Mouse (Mus musculus): ENCODE measurements at regions not wholly inside any gene's neighbourhood (a gene's known extent, or its start where the extent isn't known, plus 50 kb on each side); places are given as distances from the start of the nearest gene placed in this dataset.

- DNase-seq (ENCODE audit: inconsistent ontology term) = no peak
Measured at GRCm38 (mm10) chr1:125488915-125489730, 53.6 kb upstream of the Actr3 start.

GRCm38 (mm10) chr1:125491014-125491413 lies 55.5 kb upstream of the Actr3 start:
- no peak for DNase-seq (ENCODE audit: inconsistent ontology term)

GRCm38 (mm10) chr1:125494598-125494997 lies 59.1 kb upstream of the Actr3 start:
- DNase-seq (ENCODE audit: inconsistent ontology term) = no peak

- no peak for DNase-seq (ENCODE audit: inconsistent ontology term)
Measured at GRCm38 (mm10) chr1:125495320-125496083, 60.0 kb upstream of the Actr3 start.

- DNase-seq (ENCODE audit: inconsistent ontology term) = no peak
Measured at GRCm38 (mm10) chr1:125497006-125497405, 61.5 kb upstream of the Actr3 start.

GRCm38 (mm10) chr1:125501964-125502517 lies 58.4 kb upstream of the Slc35f5 start:
- no peak for DNase-seq (ENCODE audit: inconsistent ontology term)

- DNase-seq (ENCODE audit: inconsistent ontology term) = no peak
Measured at GRCm38 (mm10) chr1:125503878-125504277, 56.5 kb upstream of the Slc35f5 start.

- DNase-seq (ENCODE audit: inconsistent ontology term) = peak; percentile 59
Measured at GRCm38 (mm10) chr1:125507786-125508514, 52.4 kb upstream of the Slc35f5 start.

DNA sequence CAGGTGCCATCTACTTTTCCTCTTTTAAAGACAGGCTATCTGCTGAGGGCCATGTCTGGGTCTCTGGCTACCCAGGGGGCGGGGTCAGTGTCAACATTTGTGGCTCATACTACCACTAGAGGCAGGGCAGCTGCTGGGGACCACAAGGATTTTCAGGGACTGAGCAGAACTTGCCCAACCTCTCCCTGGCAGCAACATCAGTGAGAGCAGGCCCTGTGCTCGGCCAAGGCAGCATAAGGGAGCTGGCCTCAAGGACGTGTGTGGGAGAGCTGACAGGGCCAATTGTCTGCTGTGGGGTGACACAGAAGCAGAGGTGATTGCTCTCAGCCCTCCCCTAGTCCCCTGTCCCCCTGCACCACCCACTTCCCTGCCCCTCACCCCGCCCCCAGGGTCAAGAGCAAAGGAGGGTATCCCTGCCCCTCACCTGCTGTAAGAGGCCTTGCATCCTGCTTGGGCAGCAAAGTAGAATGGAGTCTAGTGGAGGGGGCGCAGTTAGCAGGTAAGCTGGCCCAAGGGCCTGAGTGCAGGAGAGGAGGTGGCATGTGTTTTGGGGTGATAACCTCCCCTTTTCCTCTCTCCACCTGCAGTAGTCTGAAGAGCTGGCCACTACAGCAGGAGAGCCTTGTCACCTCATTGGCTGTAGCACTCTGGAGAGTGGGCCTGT lies 51.7 kb upstream of the Slc35f5 start:
- peak; percentile 44 for DNase-seq (ENCODE audit: inconsistent ontology term)
